Mouse (Mus musculus): ENCODE data around the gene Hnf1b.

Gene Hnf1b

GRCm38 (mm10) chr11:83853221-83853792 lies 3.4 kb downstream of the Hnf1b start:
- peak in 1 of 2 experiments; percentile 8 for DNase-seq

GRCm38 (mm10) chr11:83854091-83854490 lies 4.2 kb downstream of the Hnf1b start:
- DNase-seq, result no peak

GRCm38 (mm10) chr11:83854707-83855106 lies 4.8 kb downstream of the Hnf1b start:
- no peak for DNase-seq

GRCm38 (mm10) chr11:83857256-83857655 lies 7.4 kb downstream of the Hnf1b start:
- DNase-seq, result no peak

GRCm38 (mm10) chr11:83865286-83865685 lies 15.4 kb downstream of the Hnf1b start:
- no peak for DNase-seq

- DNase-seq, result no peak
Observed at GRCm38 (mm10) chr11:83867571-83867970, 17.7 kb downstream of the Hnf1b start.

- no peak for DNase-seq
Observed at GRCm38 (mm10) chr11:83869147-83869546, 19.3 kb downstream of the Hnf1b start.

- no peak for DNase-seq
Observed at GRCm38 (mm10) chr11:83869686-83870085, 19.8 kb downstream of the Hnf1b start.

GRCm38 (mm10) chr11:83871780-83872554 lies 22.1 kb downstream of the Hnf1b start:
- DNase-seq, result no peak

- DNase-seq, result no peak
Observed at GRCm38 (mm10) chr11:83873509-83873908, 23.6 kb downstream of the Hnf1b start.

- DNase-seq, result no peak
Observed at GRCm38 (mm10) chr11:83876630-83877029, 26.8 kb downstream of the Hnf1b start.

GRCm38 (mm10) chr11:83877765-83878164 lies 27.9 kb downstream of the Hnf1b start:
- DNase-seq, result no peak

GRCm38 (mm10) chr11:83878417-83878952 lies 28.6 kb downstream of the Hnf1b start:
- DNase-seq, result no peak

GRCm38 (mm10) chr11:83879130-83879529 lies 29.3 kb downstream of the Hnf1b start:
- no peak for DNase-seq

GRCm38 (mm10) chr11:83881438-83881837 lies 31.6 kb downstream of the Hnf1b start:
- DNase-seq, result no peak

GRCm38 (mm10) chr11:83882552-83882951 lies 32.7 kb downstream of the Hnf1b start:
- no peak for DNase-seq

GRCm38 (mm10) chr11:83883074-83883473 lies 33.2 kb downstream of the Hnf1b start:
- no peak for DNase-seq

GRCm38 (mm10) chr11:83883812-83884211 lies 33.9 kb downstream of the Hnf1b start:
- no peak for DNase-seq

GRCm38 (mm10) chr11:83885175-83885574 lies 35.3 kb downstream of the Hnf1b start:
- DNase-seq, result no peak

GRCm38 (mm10) chr11:83886746-83887145 lies 36.9 kb downstream of the Hnf1b start:
- DNase-seq, result no peak

- no peak for DNase-seq
Observed at GRCm38 (mm10) chr11:83891366-83891765, 41.5 kb downstream of the Hnf1b start.

GRCm38 (mm10) chr11:83893325-83893724 lies 43.5 kb downstream of the Hnf1b start:
- DNase-seq, result no peak

GRCm38 (mm10) chr11:83896430-83897410 lies 46.9 kb downstream of the Hnf1b start:
- DNase-seq, result no peak

All from cerebellum, adult 18-20 months (tissue).